Mouse (Mus musculus) lung, postnatal 0 days (tissue): Measurements from ENCODE around the gene Emc3. TPM values are rescaled to one million over a fixed set of nuclear protein-coding genes. Genes with fewer than 3 reads are reported as not detected.

Experiments
- ATAC-seq: fragments of 200-750 bp; cut with Nextera tagmentation; 2 replicates; pipeline ENCODE4 v1.8.0; 2017; ENCODE audit warnings: moderate library complexity
- DNase-seq: peaks from one replicate; pipeline ENCODE4 v3.0.0-alpha.2; 2016; ENCODE audit warnings: low spot score
- H3K27ac ChIP-seq: fragments of 300-500 bp; sonication (generic); 2 replicates; pipeline ENCODE4 v1.5.1; 2014; ENCODE audit warnings: antibody characterized with exemption, mild to moderate bottlenecking, low read length, mixed read lengths
- H3K27me3 ChIP-seq: fragments of 300-500 bp; sonication (generic); replicated peaks from 2 replicates; pipeline ENCODE4 v1.6.1; 2014; ENCODE audit warnings: low read length, mixed read lengths; ENCODE audit not compliant: insufficient read depth
- H3K36me3 ChIP-seq: fragments of 300-500 bp; sonication (generic); 2 replicates; pipeline ENCODE4 v1.6.1; 2014; ENCODE audit warnings: low read length, mixed read lengths; ENCODE audit not compliant: insufficient read depth
- H3K4me1 ChIP-seq: fragments of 300-500 bp; sonication (generic); 2 replicates; pipeline ENCODE4 v1.6.1; 2014; ENCODE audit warnings: antibody characterized with exemption, low read depth, low read length, mixed read lengths; ENCODE audit not compliant: insufficient read depth
- H3K4me2 ChIP-seq: fragments of 300-500 bp; sonication (generic); replicated peaks from 2 replicates; pipeline ENCODE4 v1.6.1; 2014; ENCODE audit warnings: low read depth, mild to moderate bottlenecking, low read length, moderate library complexity, mixed read lengths
- H3K4me3 ChIP-seq: fragments of 300-500 bp; sonication (generic); 2 replicates; pipeline ENCODE4 v1.5.1; 2014; ENCODE audit warnings: low read depth, low read length
- H3K9ac ChIP-seq: fragments of 300-500 bp; sonication (generic); replicated peaks from 2 replicates; pipeline ENCODE4 v1.6.1; 2014; ENCODE audit warnings: low read depth, mild to moderate bottlenecking
- H3K9me3 ChIP-seq: fragments of 300-500 bp; sonication (generic); 2 replicates; pipeline ENCODE4 v1.6.1; 2016; ENCODE audit warnings: low read length, mixed read lengths
- CTCF ChIP-seq: IDR thresholded peaks from 2 replicates; pipeline ENCODE4 v1.5.1; 2016; ENCODE audit warnings: antibody characterized with exemption, mild to moderate bottlenecking
- EP300 ChIP-seq: IDR thresholded peaks from 2 replicates; pipeline ENCODE4 v1.6.1; 2016; ENCODE audit warnings: antibody characterized with exemption, mild to moderate bottlenecking, control low read depth
- WGBS: fragments of 180-500 bp; shearing (Covaris S2); extraction: QIAGEN DNeasy Blood & Tissue Kit; methylation state at CpG from one replicate; pipeline ENCODE4 v1.1.7; 2014; 5-methylcytosine and 5-hydroxymethylcytosine counted together
- microRNA-seq: library from miRNA; unstranded; fragments of <30 nt; microRNA quantifications from one replicate; pipeline ENCODE4, GENCODE M21; 2016
- polyA plus RNA-seq: library from polyadenylated mRNA; unstranded; fragments of >200 nt; fragmentation: Nextera tagmentation; extraction: Ambion mirVana; gene quantifications from 2 replicates; pipeline ENCODE4 v1.2.1, GENCODE M21; 2015

Emc3 gene
- polyA plus RNA-seq, 1 experiment from 2014 or later = 93.7 TPM

DNA sequence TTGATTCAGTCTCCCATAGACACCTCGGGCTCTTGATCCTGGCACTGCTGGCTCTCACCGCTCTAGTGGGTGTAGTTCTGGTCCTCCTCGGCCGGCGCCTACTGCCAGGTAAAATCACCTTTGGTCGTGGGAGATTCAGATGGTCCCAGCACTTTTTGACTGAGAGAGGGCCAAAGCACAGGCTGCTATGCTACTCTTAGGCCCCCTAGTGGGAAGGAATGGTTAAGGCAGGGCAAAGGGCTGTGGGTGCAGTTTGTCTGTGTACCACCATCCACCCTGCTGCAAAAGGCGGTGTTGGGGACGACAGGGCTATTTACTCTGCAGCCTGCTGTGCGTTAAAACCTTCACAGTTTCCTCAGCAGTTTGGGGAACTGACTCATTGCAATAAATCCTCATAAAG lies 62.4 kb downstream of the Emc3 start:
- Histone ChIP-seq H3K36me3 (no peaks in the 10 kb centered on the region), H3K4me3 (peak overlapping the region; percentile 20; the same call in 1 of the 2 replicates), H3K9me3 (no peaks in the 10 kb centered on the region), H3K9ac (no peak overlapping the region), H3K4me1 (peaks cover 8% of the 10 kb centered on the region; the same call in 1 of the 2 replicates), H3K27me3 (no peaks in the 10 kb centered on the region), H3K27ac (no peak overlapping the region), H3K4me2 (peak overlapping the region; percentile 64)
- DNase-seq = peak; percentile 73
- TF ChIP-seq EP300 (no peak), CTCF (peak; percentile 81)
- 4% methylated on average over 9 of the region's 9 CpGs for WGBS
- peak; percentile 71 for ATAC-seq

GRCm38 (mm10) chr6:113468512-113468911 lies 62.9 kb downstream of the Emc3 start:
- DNase-seq (no peak), ATAC-seq (no peak)
- TF ChIP-seq EP300 (no peak), CTCF (no peak)
- 68% methylated on average over 3 of the region's 3 CpGs for WGBS
- Histone ChIP-seq H3K9me3 (no peaks in the 10 kb centered on the region), H3K36me3 (no peaks in the 10 kb centered on the region), H3K4me2 (no peak overlapping the region), H3K27me3 (no peaks in the 10 kb centered on the region), H3K27ac (no peak overlapping the region), H3K4me1 (peaks cover 8% of the 10 kb centered on the region; the same call in 1 of the 2 replicates), H3K4me3 (no peak overlapping the region), H3K9ac (no peak overlapping the region)

DNA sequence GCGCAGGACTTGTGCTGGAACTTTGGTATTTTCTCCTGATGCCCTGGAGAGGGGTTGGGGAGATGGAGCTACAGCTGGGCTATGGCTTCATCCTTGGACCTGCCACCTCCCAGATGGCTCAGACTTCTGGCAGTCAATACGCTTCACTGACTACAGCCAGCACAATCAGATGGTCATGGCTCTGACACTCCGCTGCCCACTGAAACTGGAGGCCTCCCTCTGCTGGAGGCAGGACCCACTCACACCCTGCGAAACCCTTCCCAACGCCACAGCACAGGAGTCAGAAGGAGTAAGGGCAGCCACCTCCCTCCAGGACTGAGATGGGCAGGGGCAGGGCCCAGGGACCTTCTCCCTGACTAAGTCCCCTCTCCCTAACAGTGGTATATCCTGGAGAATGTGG lies 65.8 kb downstream of the Emc3 start:
- Histone ChIP-seq H3K27me3 (no peaks in the 10 kb centered on the region), H3K36me3 (no peaks in the 10 kb centered on the region), H3K9me3 (no peaks in the 10 kb centered on the region), H3K4me1 (no peaks in the 10 kb centered on the region), H3K4me3 (no peak overlapping the region), H3K27ac (no peak overlapping the region), H3K9ac (no peak overlapping the region), H3K4me2 (no peak overlapping the region)
- no peak for DNase-seq
- ATAC-seq = no peak
- peak; percentile 57 for TF ChIP-seq CTCF
- no peak for TF ChIP-seq EP300
- 53% methylated on average over 5 of the region's 5 CpGs for WGBS

Small RNAs within 50 kb of the gene (microRNA-seq; reads per million reads assigned to microRNA genes)
- not detected for gene Gm23365

Other genes with a start within 250 kb of the Emc3 start
- gene Cpne9, start 249.3 kb downstream of the Emc3 start, polyA plus RNA-seq = not detected in 2 replicates
- gene Brpf1, start 224.5 kb downstream of the Emc3 start, polyA plus RNA-seq = 8.2 and 9.2 TPM in 2 replicates
- 11.7 and 12.4 TPM in 2 replicates for gene Ogg1, start 204.7 kb downstream of the Emc3 start, polyA plus RNA-seq
- 110 and 129 TPM in 2 replicates for gene Camk1, start 187.7 kb downstream of the Emc3 start, polyA plus RNA-seq
- 33.2 and 36.7 TPM in 2 replicates for gene Tada3, start 153.8 kb downstream of the Emc3 start, polyA plus RNA-seq
- gene Arpc4, start 153.5 kb downstream of the Emc3 start, polyA plus RNA-seq = 349 and 358 TPM in 2 replicates
- gene Ttll3, start 142.4 kb downstream of the Emc3 start, polyA plus RNA-seq = 11.5 and 12.4 TPM in 2 replicates
- 11.4 and 12.3 TPM in 2 replicates for gene Rpusd3, start 112.3 kb downstream of the Emc3 start, polyA plus RNA-seq
- 1.1 and 1.3 TPM in 2 replicates for gene Cidec, start 95.9 kb downstream of the Emc3 start, polyA plus RNA-seq
- 57.8 and 60.1 TPM in 2 replicates for gene Jagn1, start 89.1 kb downstream of the Emc3 start, polyA plus RNA-seq
- gene Il17re, start 73.2 kb downstream of the Emc3 start, polyA plus RNA-seq = 16.2 and 19.4 TPM in 2 replicates
- gene Il17rc, start 60.2 kb downstream of the Emc3 start, polyA plus RNA-seq = 30.1 and 31.1 TPM in 2 replicates
- gene Creld1, start 48.4 kb downstream of the Emc3 start, polyA plus RNA-seq = 25.5 and 27.2 TPM in 2 replicates
- gene Prrt3, start 29.7 kb downstream of the Emc3 start, polyA plus RNA-seq = 0.20 and 0.30 TPM in 2 replicates
- gene Fancd2, start within 50 bp of the Emc3 start, polyA plus RNA-seq = 0.53 and 1.0 TPM in 2 replicates
- gene Fancd2os, start 69.1 kb upstream of the Emc3 start, polyA plus RNA-seq = 0.18 TPM in 1 of 2 replicates, not detected in the other
- gene Brk1, start 73.1 kb upstream of the Emc3 start, polyA plus RNA-seq = 215 and 225 TPM in 2 replicates
- 28.2 and 30.6 TPM in 2 replicates for gene Vhl, start 92.3 kb upstream of the Emc3 start, polyA plus RNA-seq
- 15.6 and 16.1 TPM in 2 replicates for gene Irak2, start 106.8 kb upstream of the Emc3 start, polyA plus RNA-seq
- 1.1 and 1.3 TPM in 2 replicates for gene Tatdn2, start 165.4 kb upstream of the Emc3 start, polyA plus RNA-seq
- gene Ghrl, start 188.2 kb upstream of the Emc3 start, polyA plus RNA-seq = 5.5 and 6.0 TPM in 2 replicates
- 163 and 178 TPM in 2 replicates for gene Sec13, start 209.1 kb upstream of the Emc3 start, polyA plus RNA-seq